Mouse (Mus musculus) ES-E14 (cell line): Measurements from ENCODE around the gene Nxn. TPM values are rescaled to one million over a fixed set of nuclear protein-coding genes. Genes with fewer than 3 reads are reported as not detected.
"Not testable (repeated sequence)": the region's sequence is repeated elsewhere in the genome, so short reads cannot be mapped to it uniquely, and the experiment has no call there.

Source experiments
- DNase-seq: peaks from one replicate; pipeline ENCODE4 v3.0.0-alpha.2; 2013; ENCODE audit warnings: low read depth, low spot score
- H3K27ac ChIP-seq: 2 replicates; pipeline ENCODE4 v1.5.1; 2012; ENCODE audit warnings: low read depth, mild to moderate bottlenecking, low read length, moderate library complexity, mixed read lengths; ENCODE audit not compliant: poor library complexity, insufficient read depth, severe bottlenecking
- H3K36me3 ChIP-seq: 2 replicates; pipeline ENCODE4 v1.6.1; 2012; ENCODE audit warnings: mild to moderate bottlenecking, low read length, moderate library complexity, mixed read lengths; ENCODE audit not compliant: control insufficient read depth, poor library complexity, insufficient read depth, severe bottlenecking
- H3K4me1 ChIP-seq, 2 experiments: fragments of 150-350 bp in 1 of 2; sonication (generic) in 1 of 2; 2 replicates each; pipeline ENCODE4 v1.6.1; 2012; ENCODE audit warnings: low read length in 2 of 2, mild to moderate bottlenecking in 1 of 2, mixed read lengths in 1 of 2; ENCODE audit not compliant: control insufficient read depth in 2 of 2, insufficient read depth in 2 of 2, poor library complexity in 1 of 2
- H3K4me3 ChIP-seq, 2 experiments: fragments of 150-350 bp in 1 of 2; sonication (generic) in 1 of 2; 2 replicates each; pipeline ENCODE4 v1.5.1; 2012; ENCODE audit warnings: low read length in 2 of 2, low read depth in 1 of 2, mild to moderate bottlenecking in 1 of 2, mixed read lengths in 1 of 2; ENCODE audit not compliant: insufficient read depth in 1 of 2, poor library complexity in 1 of 2, severe bottlenecking in 1 of 2
- H3K9ac ChIP-seq: 2 replicates; pipeline ENCODE4 v1.6.1; 2012; ENCODE audit warnings: low read depth, mild to moderate bottlenecking, low read length, mixed read lengths; ENCODE audit not compliant: poor library complexity, insufficient read depth, severe bottlenecking
- H3K9me3 ChIP-seq: fragments of 150-350 bp; sonication (generic); 2 replicates; pipeline ENCODE4 v1.6.1; 2012; ENCODE audit warnings: low read depth, mild to moderate bottlenecking, low read length; ENCODE audit not compliant: control insufficient read depth, insufficient read depth
- CHD2 ChIP-seq: IDR thresholded peaks from 2 replicates; pipeline ENCODE4 v1.6.1; 2014; ENCODE audit warnings: mild to moderate bottlenecking, low read depth, low read length, inconsistent platforms
- HCFC1 ChIP-seq: IDR thresholded peaks from 2 replicates; pipeline ENCODE4 v1.6.1; 2012; ENCODE audit warnings: low read length, inconsistent platforms, borderline replicate concordance; ENCODE audit not compliant: insufficient read depth
- MAFK ChIP-seq: IDR thresholded peaks from 2 replicates; pipeline ENCODE4 v1.6.1; 2014; ENCODE audit warnings: mild to moderate bottlenecking, low read depth, low read length, inconsistent platforms; ENCODE audit not compliant: insufficient read depth
- ZC3H11A ChIP-seq: IDR thresholded peaks from 2 replicates; pipeline ENCODE4 v1.6.1; 2012; ENCODE audit warnings: low read depth, mild to moderate bottlenecking, inconsistent platforms, low read length, borderline replicate concordance
- ZNF384 ChIP-seq: IDR thresholded peaks from 2 replicates; pipeline ENCODE4 v1.6.1; 2012; ENCODE audit warnings: low read depth, low read length, inconsistent platforms
- in situ Hi-C, 2 experiments: fragments of 600-800 bp; cut with MboI; formaldehyde crosslinking; loops; one replicate each; pipeline ENCODE4 v1.15.1; 2025; ENCODE audit warnings: low sequenced_read_pairs in 2 of 2, inconsistent platforms in 1 of 2; ENCODE audit not compliant: unreplicated experiment in 2 of 2
- total RNA-seq: library from RNA; depleted of rRNA; stranded (reverse); fragments of 300-350 nt; gene quantifications from 2 replicates; pipeline ENCODE4 v1.2.3, GENCODE M21; 2012

Nxn gene
- total RNA-seq, 1 experiment = 48.0 TPM

GRCm38 (mm10) chr11:76216049-76216540 is 182.8 kb downstream of the Nxn start:
- TF ChIP-seq HCFC1 (no peak), ZC3H11A (no peak), MAFK (no peak), ZNF384 (no peak), CHD2 (no peak)
- Histone ChIP-seq H3K9me3 (no peaks in the 10 kb centered on the region), H3K4me3 (peak overlapping the region in 1 of 2 experiments; percentile 94; a peak in 2 of 4 replicates), H3K4me1 (peaks cover 0 to 6% of the 10 kb centered on the region in 2 experiments; a peak in 1 of 4 replicates), H3K27ac (no peak overlapping the region), H3K36me3 (peaks cover 35% of the 10 kb centered on the region), H3K9ac (peak overlapping the region; percentile 98; the same call in 1 of the 2 replicates)
- in situ Hi-C loops = no loop called here
- no peak for DNase-seq

- TF ChIP-seq ZC3H11A (no peak), HCFC1 (no peak), CHD2 (no peak), MAFK (no peak), ZNF384 (no peak)
- no peak for DNase-seq
- no peaks in the 10 kb centered on the region for H3K9me3 ChIP-seq
- in situ Hi-C loops = no loop called here
- H3K9ac ChIP-seq = no peak overlapping the region
- H3K4me3 ChIP-seq = no peak overlapping the region
- peaks cover 38% of the 10 kb centered on the region for H3K36me3 ChIP-seq
- no peak overlapping the region for H3K27ac ChIP-seq
- peaks cover 0 to 6% of the 10 kb centered on the region in 2 experiments; a peak in 1 of 4 replicates for H3K4me1 ChIP-seq
Observed at GRCm38 (mm10) chr11:76215011-76215410, 183.9 kb downstream of the Nxn start.

GRCm38 (mm10) chr11:76213841-76214240 is 185.1 kb downstream of the Nxn start:
- Histone ChIP-seq H3K9me3 (no peaks in the 10 kb centered on the region), H3K36me3 (peaks cover 38% of the 10 kb centered on the region), H3K4me1 (peaks cover 0 to 6% of the 10 kb centered on the region in 2 experiments; a peak in 1 of 4 replicates), H3K9ac (no peak overlapping the region), H3K27ac (no peak overlapping the region), H3K4me3 (no peak overlapping the region)
- no peak for DNase-seq
- TF ChIP-seq MAFK (no peak), CHD2 (no peak), ZC3H11A (no peak), ZNF384 (no peak), HCFC1 (no peak)
- in situ Hi-C loops = no loop called here

GRCm38 (mm10) chr11:76211595-76211994 is 187.3 kb downstream of the Nxn start:
- H3K36me3 ChIP-seq = peaks cover 38% of the 10 kb centered on the region
- in situ Hi-C loops = not testable (repeated sequence)

GRCm38 (mm10) chr11:76210228-76210985 is 188.5 kb downstream of the Nxn start:
- Histone ChIP-seq H3K36me3 (peaks cover 33% of the 10 kb centered on the region), H3K9ac (no peak overlapping the region)
- DNase-seq = no peak

More at GRCm38 (mm10) chr11:76211595-76211994, 187.3 kb downstream of the Nxn start:
- DNase-seq, H3K9me3 ChIP-seq, H3K4me1 ChIP-seq, H3K27ac ChIP-seq, H3K4me3 ChIP-seq, H3K9ac ChIP-seq: not testable (repeated sequence)

More at GRCm38 (mm10) chr11:76210228-76210985, 188.5 kb downstream of the Nxn start:
- TF ChIP-seq HCFC1 (no peak), MAFK (no peak), CHD2 (no peak), ZNF384 (no peak), ZC3H11A (no peak)
- Histone ChIP-seq H3K27ac (no peak overlapping the region), H3K4me3 (no peak overlapping the region), H3K9me3 (no peaks in the 10 kb centered on the region), H3K4me1 (no peaks in the 10 kb centered on the region)
- in situ Hi-C loops = no loop called here
